Mouse (Mus musculus) limb, embryonic 10.5 days (tissue): Measurements from ENCODE around the gene Hivep3. TPM values are rescaled to one million over a fixed set of nuclear protein-coding genes. Genes with fewer than 3 reads are reported as not detected.

ENCODE experiments used
- DNase-seq: peaks from one replicate; pipeline ENCODE4 v3.0.0-alpha.2; 2017; ENCODE audit warnings: low spot score
- H3K27ac ChIP-seq: fragments of 300-500 bp; sonication (generic); 2 replicates; pipeline ENCODE4 v1.5.1; 2016; ENCODE audit warnings: mild to moderate bottlenecking
- H3K27me3 ChIP-seq: fragments of 300-500 bp; sonication (generic); 2 replicates; pipeline ENCODE4 v1.6.1; 2016; ENCODE audit warnings: low read depth, mild to moderate bottlenecking; ENCODE audit not compliant: poor library complexity, severe bottlenecking
- H3K36me3 ChIP-seq: fragments of 300-500 bp; sonication (generic); 2 replicates; pipeline ENCODE4 v1.6.1; 2016; ENCODE audit warnings: mild to moderate bottlenecking, moderate library complexity
- H3K4me1 ChIP-seq: fragments of 300-500 bp; sonication (generic); 2 replicates; pipeline ENCODE4 v1.6.1; 2016
- H3K4me3 ChIP-seq: fragments of 300-500 bp; sonication (generic); 2 replicates; pipeline ENCODE4 v1.5.1; 2016; ENCODE audit warnings: mild to moderate bottlenecking, moderate library complexity
- H3K9me3 ChIP-seq: fragments of 300-500 bp; sonication (generic); replicated peaks from 2 replicates; pipeline ENCODE4 v1.6.1; 2016; ENCODE audit warnings: mild to moderate bottlenecking
- WGBS: fragments of 180-500 bp; shearing (Covaris S2); methylation state at CpG from one replicate; pipeline ENCODE4 v1.1.7; 2016; 5-methylcytosine and 5-hydroxymethylcytosine counted together
- polyA plus RNA-seq: library from polyadenylated mRNA; unstranded; fragments of >200 nt; fragmentation: Nextera tagmentation; extraction: Ambion mirVana; gene quantifications from 2 replicates; pipeline ENCODE4 v1.2.1, GENCODE M21; 2016

The Hivep3 gene
- polyA plus RNA-seq, 1 experiment from 2014 or later = 0.56 TPM

DNA sequence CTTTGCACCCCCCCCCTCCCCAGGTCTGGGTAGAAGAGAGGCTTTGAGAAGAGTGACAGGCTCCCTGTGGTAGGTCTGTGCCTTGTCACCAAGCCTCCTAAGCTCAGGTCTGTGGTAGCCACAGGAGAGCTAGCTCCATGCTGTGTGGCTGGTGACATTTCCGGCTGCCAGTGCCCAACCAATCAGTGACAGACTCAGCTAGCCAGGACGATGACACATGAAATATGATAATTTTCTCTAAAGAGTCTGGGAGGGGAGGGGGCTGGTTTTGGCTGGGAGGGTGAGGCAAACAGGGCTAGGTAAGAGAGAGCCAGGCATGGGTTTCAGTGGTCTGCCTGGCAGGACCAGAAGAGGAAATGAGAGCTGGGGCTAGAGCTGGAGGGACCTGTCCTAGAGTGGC is 79.2 kb downstream of the Hivep3 start:
- Histone ChIP-seq H3K27ac (no peak overlapping the region), H3K36me3 (no peaks in the 10 kb centered on the region), H3K4me1 (peaks cover 23% of the 10 kb centered on the region), H3K9me3 (no peaks in the 10 kb centered on the region), H3K27me3 (peaks cover 65% of the 10 kb centered on the region), H3K4me3 (no peak overlapping the region)
- DNase-seq = no peak
- WGBS = 17% methylated on average over 2 of the region's 2 CpGs

DNA sequence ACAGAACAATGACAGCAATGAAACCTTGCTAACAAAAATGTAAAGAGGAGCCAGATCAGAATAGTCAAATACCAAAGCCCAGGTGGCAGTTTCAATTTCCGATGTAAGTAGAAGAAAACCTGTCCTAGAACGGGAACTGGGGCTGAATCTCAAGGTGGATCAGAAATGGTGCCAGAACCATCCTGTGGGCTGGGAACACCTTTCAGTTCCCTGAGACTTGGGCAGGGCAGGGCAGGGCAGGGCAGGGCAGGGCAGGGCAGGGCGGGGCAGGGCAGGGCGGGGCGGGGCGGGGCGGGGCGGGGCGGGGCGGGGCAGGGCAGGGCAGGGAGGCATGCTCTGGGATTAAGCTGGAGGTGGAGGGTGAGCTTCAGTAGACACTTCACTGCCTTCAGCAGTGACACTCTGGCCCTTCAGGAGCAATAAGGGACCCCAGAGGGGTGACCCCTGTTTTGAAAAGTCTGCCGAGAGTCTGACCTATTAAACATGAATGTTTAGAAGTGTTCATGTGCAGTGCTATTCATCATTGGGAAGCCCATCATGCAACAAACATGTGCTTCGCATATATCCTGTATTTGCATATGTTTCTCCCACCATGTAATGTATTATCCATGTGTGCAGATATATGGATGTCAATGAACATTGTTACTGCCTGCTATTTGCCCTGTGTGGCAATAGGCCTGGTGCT is 80.1 kb downstream of the Hivep3 start:
- Histone ChIP-seq H3K27ac (no peak overlapping the region), H3K4me3 (no peak overlapping the region), H3K36me3 (no peaks in the 10 kb centered on the region), H3K4me1 (peaks cover 23% of the 10 kb centered on the region), H3K9me3 (no peaks in the 10 kb centered on the region), H3K27me3 (peaks cover 65% of the 10 kb centered on the region)
- WGBS = 31% methylated on average over 7 of the region's 12 CpGs
- DNase-seq = no peak

DNA sequence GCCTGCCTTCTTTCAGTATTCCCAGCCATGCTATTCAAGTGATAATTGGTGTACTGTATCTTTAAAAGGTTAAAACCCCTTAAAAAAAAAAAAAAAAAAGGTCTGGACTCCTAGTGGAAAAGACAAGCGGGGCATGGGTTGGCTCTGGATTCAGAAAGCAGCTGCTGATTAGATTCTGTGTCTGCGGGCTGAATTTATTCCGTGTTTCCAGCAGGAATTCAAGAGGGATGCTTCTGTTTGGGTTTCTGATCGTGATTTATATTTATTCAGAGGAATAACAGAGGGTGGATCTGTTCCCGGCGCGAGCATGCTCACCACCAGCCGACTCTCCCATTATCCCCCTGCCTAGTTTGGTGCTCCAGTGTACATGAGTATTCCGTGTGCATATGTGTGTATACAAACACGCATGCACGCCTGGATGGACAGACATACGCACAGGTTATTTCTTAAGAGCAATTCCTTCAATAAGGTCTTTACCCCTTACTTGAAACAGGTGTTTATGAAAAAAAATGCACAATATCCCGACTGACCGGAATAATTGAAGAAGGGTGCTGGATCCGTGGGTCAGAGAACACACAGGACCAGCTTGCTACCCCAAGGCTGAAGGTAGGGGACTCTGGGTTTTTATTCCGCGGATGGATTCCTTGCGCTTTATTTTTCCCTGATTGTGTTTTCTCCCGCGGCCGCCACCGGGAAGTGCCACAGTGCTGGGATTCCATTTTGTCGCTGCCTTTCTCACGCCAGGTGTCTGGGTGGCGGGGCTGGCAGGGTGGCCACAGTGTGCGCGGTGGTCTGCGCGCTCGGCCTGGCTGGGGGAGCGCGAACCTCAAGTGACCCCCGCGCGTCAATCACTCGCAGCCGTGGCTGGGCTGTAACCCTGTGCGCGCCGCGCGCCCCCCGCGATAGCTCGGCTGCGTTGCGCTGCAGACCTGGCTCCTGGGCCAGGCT is 80.9 kb downstream of the Hivep3 start:
- H3K4me1 ChIP-seq = peaks cover 23% of the 10 kb centered on the region
- WGBS = 3% methylated on average over 47 of the region's 47 CpGs
- peaks cover 65% of the 10 kb centered on the region for H3K27me3 ChIP-seq
- no peak overlapping the region for H3K27ac ChIP-seq
- H3K36me3 ChIP-seq = no peaks in the 10 kb centered on the region
- no peak for DNase-seq
- no peaks in the 10 kb centered on the region for H3K9me3 ChIP-seq
- peak overlapping the region; percentile 54 for H3K4me3 ChIP-seq

DNA sequence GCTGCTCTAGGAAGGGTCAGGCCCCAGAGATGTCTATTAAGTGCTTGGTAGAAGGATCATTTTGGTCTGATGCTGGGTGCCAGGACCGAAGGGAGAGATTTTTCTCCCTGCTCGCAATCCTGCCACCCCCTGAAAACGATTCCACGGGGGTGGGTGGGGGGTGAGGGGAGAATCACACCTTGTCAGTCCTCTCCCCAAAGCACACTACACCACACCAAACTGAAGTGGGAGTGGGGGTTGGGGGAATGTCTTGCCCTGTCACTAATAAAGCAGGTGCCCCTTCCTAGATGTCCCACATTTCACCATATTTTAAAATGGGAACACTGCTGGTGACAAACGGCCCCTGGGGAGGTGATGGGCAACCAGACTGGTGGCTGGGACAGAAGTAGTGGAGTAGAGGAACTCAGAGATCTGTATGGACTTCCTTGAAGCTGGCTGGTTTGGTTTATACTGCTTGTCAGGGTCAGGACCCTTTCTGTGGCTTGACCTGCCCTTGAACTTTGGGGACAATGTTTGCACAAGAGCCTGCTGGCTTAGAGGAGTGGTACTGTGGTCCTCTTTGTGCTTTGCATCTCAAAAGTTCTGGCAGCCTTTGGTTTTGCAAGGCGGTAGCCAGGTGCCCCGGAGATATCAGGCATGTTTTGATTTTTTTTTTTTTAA is 81.7 kb downstream of the Hivep3 start:
- 17% methylated on average over 7 of the region's 7 CpGs for WGBS
- Histone ChIP-seq H3K4me1 (peaks cover 23% of the 10 kb centered on the region), H3K9me3 (no peaks in the 10 kb centered on the region), H3K27ac (no peak overlapping the region), H3K27me3 (peaks cover 65% of the 10 kb centered on the region), H3K4me3 (peak overlapping the region; percentile 54), H3K36me3 (no peaks in the 10 kb centered on the region)
- DNase-seq = no peak

GRCm38 (mm10) chr4:119815793-119816161 is 82.2 kb downstream of the Hivep3 start:
- H3K4me1 ChIP-seq = peaks cover 23% of the 10 kb centered on the region
- no peak for DNase-seq
- H3K36me3 ChIP-seq = no peaks in the 10 kb centered on the region
- peaks cover 65% of the 10 kb centered on the region for H3K27me3 ChIP-seq
- H3K27ac ChIP-seq = no peak overlapping the region
- no peaks in the 10 kb centered on the region for H3K9me3 ChIP-seq
- no peak overlapping the region for H3K4me3 ChIP-seq

- H3K27me3 ChIP-seq = peaks cover 56% of the 10 kb centered on the region
- H3K9me3 ChIP-seq = no peaks in the 10 kb centered on the region
- WGBS = 62% methylated on average over 7 of the region's 7 CpGs
- no peak for DNase-seq
- peaks cover 23% of the 10 kb centered on the region for H3K4me1 ChIP-seq
- no peak overlapping the region for H3K27ac ChIP-seq
- no peak overlapping the region for H3K4me3 ChIP-seq
- H3K36me3 ChIP-seq = no peaks in the 10 kb centered on the region
Measured at GRCm38 (mm10) chr4:119816620-119817356, 83.2 kb downstream of the Hivep3 start.

DNA sequence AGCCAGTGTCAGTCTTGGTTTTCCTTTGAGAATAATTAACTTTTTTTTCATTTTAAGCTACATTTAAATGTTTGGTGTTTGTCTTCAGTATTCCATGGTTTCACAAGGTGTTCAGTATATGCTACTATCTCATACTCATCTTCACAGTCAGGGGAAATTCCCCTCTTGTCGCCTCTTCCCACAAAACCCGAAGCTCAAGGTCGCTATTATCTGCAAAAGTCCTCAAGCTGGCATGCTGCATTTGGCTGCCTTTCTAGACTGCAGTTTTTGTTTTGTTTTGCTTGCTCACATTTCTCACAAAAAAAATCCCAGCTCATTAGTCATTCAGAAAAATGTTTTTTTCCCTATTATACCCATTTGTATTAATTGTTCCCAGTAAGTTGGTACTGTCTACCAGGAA is 92.4 kb downstream of the Hivep3 start:
- 82% methylated on average over 3 of the region's 3 CpGs for WGBS
- H3K27ac ChIP-seq = no peak overlapping the region
- H3K4me1 ChIP-seq = no peaks in the 10 kb centered on the region
- DNase-seq = no peak
- no peaks in the 10 kb centered on the region for H3K36me3 ChIP-seq
- no peaks in the 10 kb centered on the region for H3K27me3 ChIP-seq
- H3K4me3 ChIP-seq = no peak overlapping the region
- H3K9me3 ChIP-seq = no peaks in the 10 kb centered on the region

- Histone ChIP-seq H3K4me1 (peaks cover 2% of the 10 kb centered on the region; the same call in 1 of the 2 replicates), H3K9me3 (no peaks in the 10 kb centered on the region), H3K4me3 (no peak overlapping the region), H3K27me3 (no peaks in the 10 kb centered on the region), H3K27ac (no peak overlapping the region), H3K36me3 (no peaks in the 10 kb centered on the region)
- 79% methylated on average over 3 of the region's 3 CpGs for WGBS
- no peak for DNase-seq
Measured at GRCm38 (mm10) chr4:119828386-119828785, 94.8 kb downstream of the Hivep3 start.

GRCm38 (mm10) chr4:119828996-119829395 is 95.4 kb downstream of the Hivep3 start:
- Histone ChIP-seq H3K4me3 (no peak overlapping the region), H3K27ac (no peak overlapping the region), H3K4me1 (peaks cover 6% of the 10 kb centered on the region; the same call in 1 of the 2 replicates), H3K36me3 (no peaks in the 10 kb centered on the region), H3K27me3 (no peaks in the 10 kb centered on the region), H3K9me3 (no peaks in the 10 kb centered on the region)
- no peak for DNase-seq
- WGBS = 76% methylated on average over 4 of the region's 4 CpGs

DNA sequence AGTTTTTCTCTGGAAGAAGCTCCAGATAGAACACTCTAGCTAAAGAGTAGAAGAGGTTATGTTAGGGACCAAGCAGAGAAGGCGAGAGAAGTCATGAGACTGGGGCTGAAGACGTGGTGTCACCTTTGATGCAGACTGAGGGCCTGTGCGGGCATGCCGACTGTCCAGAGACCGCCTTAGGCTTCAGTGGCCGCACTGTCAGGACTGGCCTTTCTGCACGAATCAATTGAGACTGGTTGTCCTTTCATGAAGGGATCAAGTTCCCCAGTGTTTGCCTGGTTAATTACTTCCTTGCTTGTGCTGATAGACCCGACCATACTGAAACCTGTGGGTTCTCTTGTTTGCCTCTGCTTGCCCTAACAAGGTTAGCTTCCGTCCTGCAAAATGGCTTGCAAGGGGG is 99.7 kb downstream of the Hivep3 start:
- Histone ChIP-seq H3K4me3 (no peak overlapping the region), H3K27me3 (no peaks in the 10 kb centered on the region), H3K36me3 (no peaks in the 10 kb centered on the region), H3K4me1 (peaks cover 6% of the 10 kb centered on the region; the same call in 1 of the 2 replicates), H3K27ac (no peak overlapping the region), H3K9me3 (no peaks in the 10 kb centered on the region)
- 69% methylated on average over 9 of the region's 9 CpGs for WGBS
- no peak for DNase-seq

DNA sequence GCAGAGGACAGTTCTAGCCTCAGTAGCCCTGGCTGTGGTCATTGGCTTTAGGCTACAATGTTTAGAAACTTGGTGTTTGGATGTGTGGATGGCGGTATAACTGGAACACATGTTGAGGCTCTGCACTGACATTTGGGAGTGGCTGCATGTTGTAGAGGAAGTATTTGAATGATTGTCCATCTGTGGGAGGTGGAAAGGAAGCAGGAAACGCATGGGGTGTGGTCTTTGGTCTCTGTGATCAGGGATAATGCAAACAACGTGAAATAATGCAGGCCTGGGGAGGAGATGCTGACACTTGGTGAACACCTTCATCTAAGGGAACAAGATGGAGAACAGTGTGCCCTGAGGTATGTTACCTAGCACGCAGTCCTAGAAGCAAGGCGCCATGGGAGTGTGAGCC is 100.3 kb downstream of the Hivep3 start:
- DNase-seq = no peak
- Histone ChIP-seq H3K27ac (no peak overlapping the region), H3K27me3 (no peaks in the 10 kb centered on the region), H3K36me3 (no peaks in the 10 kb centered on the region), H3K4me3 (no peak overlapping the region), H3K9me3 (no peaks in the 10 kb centered on the region), H3K4me1 (peaks cover 6% of the 10 kb centered on the region; the same call in 1 of the 2 replicates)
- WGBS = 75% methylated on average over 5 of the region's 5 CpGs

DNA sequence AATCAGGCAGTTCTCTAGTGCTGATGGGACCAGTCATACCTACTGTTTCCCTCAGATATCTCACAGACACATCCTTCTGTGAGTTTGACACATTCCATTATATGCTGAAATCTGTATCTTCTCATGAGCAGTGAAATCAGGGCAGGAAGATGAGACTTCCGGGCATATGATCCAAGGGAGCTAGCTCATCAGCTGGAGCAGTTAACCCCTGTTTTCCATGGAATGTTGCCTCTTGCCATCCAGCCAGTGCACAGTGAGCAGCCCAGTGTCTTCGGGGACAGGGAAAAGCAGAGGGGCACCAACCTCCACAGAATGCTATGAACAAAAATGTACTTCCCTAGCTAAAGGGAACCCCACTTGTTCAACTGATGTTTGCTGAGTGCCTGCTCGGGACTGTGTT is 102.6 kb downstream of the Hivep3 start:
- Histone ChIP-seq H3K4me1 (peaks cover 6% of the 10 kb centered on the region; the same call in 1 of the 2 replicates), H3K4me3 (no peak overlapping the region), H3K27me3 (no peaks in the 10 kb centered on the region), H3K27ac (no peak overlapping the region), H3K9me3 (no peaks in the 10 kb centered on the region), H3K36me3 (no peaks in the 10 kb centered on the region)
- 88% methylated on average over 3 of the region's 3 CpGs for WGBS
- DNase-seq = no peak
